Mouse (Mus musculus) liver, adult 2 months (tissue): ENCODE data around the gene Dst. TPM values are rescaled to one million over a fixed set of nuclear protein-coding genes. Genes with fewer than 3 reads are reported as not detected.

ENCODE experiments used
- DNase-seq: peaks from one replicate; pipeline ENCODE4 v3.0.0-alpha.2; 2011; ENCODE audit warnings: low read depth, low spot score; ENCODE audit errors: extremely low read depth
- H3K27ac ChIP-seq: fragments of 200-500 bp; replicated peaks from 2 replicates; pipeline ENCODE4 v1.5.1; 2012; ENCODE audit warnings: low read depth, mild to moderate bottlenecking, control low read depth, inconsistent platforms, low read length; ENCODE audit not compliant: insufficient read depth
- H3K27me3 ChIP-seq: fragments of 200-500 bp; 2 replicates; pipeline ENCODE4 v1.6.1; 2012; ENCODE audit warnings: mild to moderate bottlenecking, moderate library complexity, low read length, inconsistent platforms; ENCODE audit not compliant: control insufficient read depth, insufficient read depth
- H3K36me3 ChIP-seq: fragments of 200-500 bp; 2 replicates; pipeline ENCODE4 v1.6.1; 2012; ENCODE audit warnings: low read length, inconsistent platforms; ENCODE audit not compliant: control insufficient read depth, insufficient read depth
- H3K4me1 ChIP-seq: fragments of 200-500 bp; 2 replicates; pipeline ENCODE4 v1.6.1; 2011; ENCODE audit warnings: low read length; ENCODE audit not compliant: control insufficient read depth, insufficient read depth
- H3K4me3 ChIP-seq: fragments of 200-500 bp; 2 replicates; pipeline ENCODE4 v1.5.1; 2011; ENCODE audit warnings: low read depth, mild to moderate bottlenecking, control low read depth, low read length, moderate library complexity; ENCODE audit not compliant: insufficient read depth
- H3K79me2 ChIP-seq: fragments of 200-500 bp; 2 replicates; pipeline ENCODE4 v1.6.1; 2012; ENCODE audit warnings: inconsistent platforms, mild to moderate bottlenecking, low read length, moderate library complexity; ENCODE audit not compliant: control insufficient read depth, insufficient read depth
- H3K9ac ChIP-seq: fragments of 200-500 bp; 2 replicates; pipeline ENCODE4 v1.6.1; 2012; ENCODE audit warnings: low read depth, mild to moderate bottlenecking, control low read depth, inconsistent platforms, low read length
- CTCF ChIP-seq: fragments of 200-500 bp; IDR thresholded peaks from 2 replicates; pipeline ENCODE4 v1.5.1; 2011; ENCODE audit warnings: low read depth, low read length, control low read depth
- POLR2A ChIP-seq: fragments of 200-500 bp; IDR thresholded peaks from 2 replicates; pipeline ENCODE4 v1.6.1; 2011; ENCODE audit warnings: low read length, control low read depth; ENCODE audit not compliant: insufficient read depth; ENCODE audit errors: extremely low read depth
- WGBS: fragments of 180-500 bp; shearing (Covaris S2); methylation state at CpG from one replicate; pipeline ENCODE4 v1.1.7; 2018; 5-methylcytosine and 5-hydroxymethylcytosine counted together
- polyA plus RNA-seq: library from polyadenylated mRNA; depleted of rRNA; stranded (reverse); fragments of >200 nt; gene quantifications from 2 replicates; pipeline ENCODE4 v1.2.3, GENCODE M21; 2012
- total RNA-seq: library from RNA; depleted of rRNA; stranded (reverse); fragments of >200 nt; gene quantifications from 2 replicates; pipeline ENCODE4 v1.2.3, GENCODE M21; 2014

Dst gene
- total and polyA plus RNA-seq, 2 experiments = 10.5 to 53.6 TPM

- 75% methylated on average over 13 of the region's 13 CpGs for WGBS
- DNase-seq = no peak
Observed at GRCm38 (mm10) chr1:33989643-33990042, 81.6 kb downstream of the Dst start.

GRCm38 (mm10) chr1:33991067-33991466 lies 83.0 kb downstream of the Dst start:
- 86% methylated on average over 6 of the region's 6 CpGs for WGBS
- no peaks in the 10 kb centered on the region for H3K36me3 ChIP-seq
- H3K27ac ChIP-seq = no peak overlapping the region
- no peaks in the 10 kb centered on the region for H3K4me1 ChIP-seq
- H3K27me3 ChIP-seq = peaks cover 3% of the 10 kb centered on the region; the same call in 1 of the 2 replicates
- H3K4me3 ChIP-seq = no peak overlapping the region
- no peaks in the 10 kb centered on the region for H3K79me2 ChIP-seq
- no peak for DNase-seq
- no peak overlapping the region for H3K9ac ChIP-seq
- TF ChIP-seq CTCF = no peak
- no peak for TF ChIP-seq POLR2A

More at GRCm38 (mm10) chr1:33989643-33990042, 81.6 kb downstream of the Dst start:
- H3K27ac ChIP-seq = no peak overlapping the region
- H3K79me2 ChIP-seq = no peaks in the 10 kb centered on the region
- H3K36me3 ChIP-seq = no peaks in the 10 kb centered on the region
- H3K4me3 ChIP-seq = no peak overlapping the region
- TF ChIP-seq POLR2A (no peak), CTCF (no peak)
- H3K4me1 ChIP-seq = no peaks in the 10 kb centered on the region
- no peak overlapping the region for H3K9ac ChIP-seq
- H3K27me3 ChIP-seq = peaks cover 3% of the 10 kb centered on the region; the same call in 1 of the 2 replicates

GRCm38 (mm10) chr1:33992810-33993209 lies 84.8 kb downstream of the Dst start:
- Histone ChIP-seq H3K79me2 (no peaks in the 10 kb centered on the region), H3K4me3 (no peak overlapping the region), H3K27ac (no peak overlapping the region), H3K36me3 (no peaks in the 10 kb centered on the region), H3K27me3 (peaks cover 3% of the 10 kb centered on the region; the same call in 1 of the 2 replicates), H3K9ac (no peak overlapping the region), H3K4me1 (no peaks in the 10 kb centered on the region)
- TF ChIP-seq CTCF (no peak), POLR2A (no peak)
- WGBS = 52% methylated on average over 11 of the region's 11 CpGs
- no peak for DNase-seq

- DNase-seq = no peak
- Histone ChIP-seq H3K4me3 (no peak overlapping the region), H3K27ac (no peak overlapping the region), H3K36me3 (no peaks in the 10 kb centered on the region), H3K4me1 (no peaks in the 10 kb centered on the region), H3K9ac (no peak overlapping the region), H3K27me3 (peaks cover 3% of the 10 kb centered on the region; the same call in 1 of the 2 replicates), H3K79me2 (no peaks in the 10 kb centered on the region)
- WGBS = 74% methylated on average over 9 of the region's 9 CpGs
- TF ChIP-seq POLR2A (no peak), CTCF (no peak)
Observed at GRCm38 (mm10) chr1:33994201-33994600, 86.2 kb downstream of the Dst start.

GRCm38 (mm10) chr1:33995386-33995785 lies 87.4 kb downstream of the Dst start:
- Histone ChIP-seq H3K27me3 (peaks cover 3% of the 10 kb centered on the region; the same call in 1 of the 2 replicates), H3K4me1 (no peaks in the 10 kb centered on the region), H3K79me2 (no peaks in the 10 kb centered on the region), H3K9ac (no peak overlapping the region), H3K27ac (no peak overlapping the region), H3K36me3 (no peaks in the 10 kb centered on the region), H3K4me3 (no peak overlapping the region)
- WGBS = 88% methylated on average over 6 of the region's 6 CpGs
- TF ChIP-seq POLR2A = no peak
- no peak for DNase-seq

GRCm38 (mm10) chr1:33996105-33996887 lies 88.3 kb downstream of the Dst start:
- Histone ChIP-seq H3K4me1 (no peaks in the 10 kb centered on the region), H3K4me3 (no peak overlapping the region), H3K27ac (no peak overlapping the region), H3K36me3 (no peaks in the 10 kb centered on the region), H3K27me3 (peaks cover 3% of the 10 kb centered on the region; the same call in 1 of the 2 replicates), H3K9ac (no peak overlapping the region), H3K79me2 (no peaks in the 10 kb centered on the region)
- TF ChIP-seq POLR2A = no peak
- TF ChIP-seq CTCF = no peak
- DNase-seq = peak; percentile 22
- WGBS = 35% methylated on average over 5 of the region's 5 CpGs
